Mouse (Mus musculus) retina, adult 2 months (tissue): ENCODE measurements around the gene Kcnj9.
A peak's percentile ranks its signal among the peaks of the same experiment; 100 is the strongest.

Experiments used
- DNase-seq: peaks from one replicate; pipeline ENCODE4 v3.0.0-alpha.2; 2012; ENCODE audit warnings: low read depth, low spot score

Gene Kcnj9

GRCm38 (mm10) chr1:172333512-172333911 is 4.4 kb upstream of the Kcnj9 start:
- no peak for DNase-seq

GRCm38 (mm10) chr1:172332925-172333324 is 3.8 kb upstream of the Kcnj9 start:
- DNase-seq = no peak

DNA sequence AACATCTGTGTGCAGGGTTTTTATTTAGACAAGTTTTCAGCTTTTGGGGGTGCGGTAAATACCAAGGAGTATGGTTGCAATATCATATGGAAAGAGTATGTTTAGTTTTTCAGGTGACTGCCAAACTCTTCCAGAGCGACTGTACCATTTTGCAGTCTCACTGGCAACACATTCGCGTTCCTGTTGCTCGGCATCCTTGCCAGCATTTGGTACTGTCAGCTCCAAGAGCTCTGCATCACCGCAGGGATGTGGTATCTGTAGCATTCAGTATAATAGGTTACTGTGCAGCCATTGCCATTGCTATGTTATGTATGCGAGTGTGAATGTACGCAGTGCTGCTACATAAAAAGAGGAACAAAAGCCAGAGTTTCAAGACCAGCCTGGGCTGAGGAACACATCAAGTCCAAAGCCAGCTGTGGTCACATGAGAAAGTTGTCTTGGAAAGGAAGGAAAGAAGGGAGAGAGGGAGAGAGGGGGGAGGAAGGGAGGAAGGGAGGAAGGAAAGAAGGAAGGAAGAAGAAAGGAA is 2.4 kb upstream of the Kcnj9 start:
- no peak for DNase-seq

GRCm38 (mm10) chr1:172329616-172330015 is 498 bp upstream of the Kcnj9 start:
- DNase-seq = no peak

- DNase-seq = no peak
These were observed 657 bp downstream of the Kcnj9 start for GRCm38 (mm10) chr1:172328461-172328860.

- no peak for DNase-seq
These were observed 1.1 kb downstream of the Kcnj9 start for GRCm38 (mm10) chr1:172328041-172328440.

DNA sequence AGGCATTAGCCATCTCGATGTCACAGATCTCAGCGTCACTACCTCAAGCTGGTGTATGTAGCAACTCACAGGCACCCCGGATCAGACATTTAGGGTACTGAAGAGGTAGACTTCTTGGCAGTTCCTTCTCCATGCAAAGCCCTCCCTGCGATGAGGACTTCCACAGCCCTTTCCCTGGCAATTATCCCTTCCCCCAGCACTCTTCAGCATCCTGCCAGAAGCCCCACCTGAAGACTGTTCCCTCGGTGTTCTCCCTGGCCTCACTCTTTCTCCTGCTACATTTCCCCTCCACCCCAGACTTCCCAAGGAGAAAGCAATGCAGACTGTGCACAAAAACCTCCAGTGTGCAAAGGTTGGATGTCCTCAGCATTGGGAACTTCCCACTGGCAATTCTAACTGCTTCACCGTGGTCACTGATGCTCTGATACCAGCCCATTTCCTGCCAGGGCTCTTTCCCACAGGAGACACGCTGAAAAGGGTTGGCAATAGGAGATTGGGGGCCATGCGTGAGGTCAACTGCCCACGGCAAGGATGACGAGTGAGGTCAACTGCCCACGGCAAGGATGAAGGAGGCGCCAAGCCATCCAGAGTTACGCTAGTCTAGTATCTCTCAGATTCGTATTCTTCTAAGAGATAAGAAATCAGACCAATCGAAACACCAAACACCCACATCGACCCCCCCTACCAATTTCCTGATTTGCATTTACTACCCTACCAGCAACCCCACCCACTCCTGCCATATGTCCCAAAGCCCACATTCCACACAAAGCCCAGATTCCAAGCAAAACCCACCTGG is 1.7 kb downstream of the Kcnj9 start:
- no peak for DNase-seq

- DNase-seq = no peak
These were observed 2.4 kb downstream of the Kcnj9 start for GRCm38 (mm10) chr1:172326684-172327083.

DNA sequence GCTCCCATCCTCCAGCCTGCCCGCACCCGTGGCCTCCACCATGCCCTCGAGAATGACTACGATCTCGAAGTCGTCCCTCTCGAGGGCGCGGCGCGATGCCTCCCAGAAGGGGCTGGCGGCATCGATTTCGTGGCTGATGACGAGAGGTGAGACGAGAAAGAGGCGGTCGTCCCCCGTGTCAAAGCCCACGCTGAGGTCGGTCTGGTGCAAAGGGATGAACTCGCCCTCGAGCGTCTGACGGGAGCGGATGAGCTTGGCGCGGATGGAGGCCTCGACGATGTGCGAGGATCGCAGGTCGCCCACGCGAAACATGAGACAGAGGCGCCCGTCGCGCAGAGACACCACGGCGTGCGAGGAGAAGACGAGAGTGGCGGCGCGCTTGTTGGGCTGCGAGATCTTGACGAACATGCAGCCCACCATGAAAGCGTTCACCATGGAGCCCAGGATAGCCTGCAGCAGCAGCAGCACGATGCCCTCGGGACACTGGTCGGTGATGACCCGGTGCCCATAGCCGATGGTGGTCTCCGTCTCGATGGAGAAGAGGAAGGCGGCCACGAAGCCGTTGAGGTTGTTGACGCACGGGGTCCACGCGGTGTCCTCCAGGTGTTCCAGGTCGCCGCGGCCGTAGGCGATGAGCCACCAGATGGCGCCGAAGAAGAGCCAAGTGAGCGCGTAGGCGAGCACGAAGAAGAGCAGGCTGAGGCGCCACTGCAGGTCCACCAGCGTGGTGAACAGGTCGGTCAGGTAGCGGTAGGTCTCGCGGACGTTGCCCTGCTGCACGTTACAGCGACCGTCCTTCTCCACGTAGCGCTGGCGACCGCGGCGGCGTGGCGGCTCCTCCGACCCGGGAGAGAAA is 3.2 kb downstream of the Kcnj9 start:
- no peak for DNase-seq

- DNase-seq = peak; percentile 63
These were observed 4.4 kb downstream of the Kcnj9 start for GRCm38 (mm10) chr1:172324725-172325124.

GRCm38 (mm10) chr1:172323801-172324359 is 5.2 kb downstream of the Kcnj9 start:
- no peak for DNase-seq

DNA sequence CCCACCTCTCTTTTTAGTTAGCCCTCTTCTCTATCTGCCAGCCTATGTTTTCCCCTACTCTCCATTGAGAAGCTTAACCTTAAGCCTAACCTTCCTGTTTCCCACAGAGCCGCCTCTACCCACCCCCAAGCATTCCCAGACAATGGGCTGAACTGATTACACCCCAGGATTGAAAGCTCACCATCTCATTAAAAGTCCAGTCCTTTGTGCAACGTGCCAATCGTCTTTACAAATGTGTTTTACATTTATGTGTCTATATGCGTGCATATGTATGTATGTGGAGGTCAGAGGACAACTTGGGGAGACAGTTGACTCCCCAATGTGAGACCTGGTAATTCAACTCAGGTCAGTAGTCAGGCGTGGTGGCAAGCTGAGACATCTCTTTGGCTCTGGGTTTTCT is 5.8 kb downstream of the Kcnj9 start:
- DNase-seq = no peak

- DNase-seq = no peak
These were observed 6.4 kb downstream of the Kcnj9 start for GRCm38 (mm10) chr1:172322725-172323124.

- no peak for DNase-seq
These were observed 9.2 kb downstream of the Kcnj9 start for GRCm38 (mm10) chr1:172319921-172320411.

DNA sequence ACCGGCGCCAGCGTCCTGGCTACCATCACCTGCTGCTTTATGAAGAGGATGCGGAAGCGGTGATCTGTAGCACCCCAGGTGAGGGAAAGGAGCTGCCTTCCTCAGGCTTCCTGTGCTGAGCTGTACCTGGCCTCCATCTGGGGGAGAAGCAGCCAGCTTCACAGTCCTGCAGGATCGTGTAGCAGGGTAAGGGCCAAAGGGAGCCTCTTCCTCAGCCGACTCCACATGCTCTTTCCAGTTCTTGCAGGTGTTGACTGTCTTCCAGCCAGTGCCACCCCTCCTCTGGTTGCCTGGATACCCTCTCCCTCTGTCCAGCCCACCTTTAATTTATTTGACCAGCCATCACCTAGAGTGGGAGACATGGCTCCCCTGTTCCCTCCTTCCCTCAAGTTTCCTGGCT is 9.8 kb downstream of the Kcnj9 start:
- no peak for DNase-seq

- DNase-seq = no peak
These were observed 10.6 kb downstream of the Kcnj9 start for GRCm38 (mm10) chr1:172318424-172319035.

DNA sequence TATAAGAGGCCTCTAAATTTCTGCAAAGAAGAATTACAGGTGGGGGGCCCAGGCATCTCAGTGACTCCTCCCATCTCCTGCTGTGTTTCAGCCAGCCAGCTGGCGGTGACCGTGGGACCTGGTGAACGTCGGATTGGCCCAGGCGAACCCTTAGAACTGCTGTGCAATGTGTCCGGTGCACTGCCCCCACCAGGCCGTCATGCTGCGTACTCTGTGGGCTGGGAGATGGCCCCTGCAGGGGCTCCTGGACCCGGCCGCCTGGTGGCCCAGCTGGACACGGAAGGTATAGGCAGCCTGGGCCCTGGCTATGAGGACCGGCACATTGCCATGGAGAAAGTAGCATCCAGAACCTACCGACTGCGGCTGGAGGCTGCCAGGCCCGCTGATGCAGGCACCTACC is 11.2 kb downstream of the Kcnj9 start:
- DNase-seq = no peak

GRCm38 (mm10) chr1:172317431-172317830 is 11.7 kb downstream of the Kcnj9 start:
- no peak for DNase-seq

DNA sequence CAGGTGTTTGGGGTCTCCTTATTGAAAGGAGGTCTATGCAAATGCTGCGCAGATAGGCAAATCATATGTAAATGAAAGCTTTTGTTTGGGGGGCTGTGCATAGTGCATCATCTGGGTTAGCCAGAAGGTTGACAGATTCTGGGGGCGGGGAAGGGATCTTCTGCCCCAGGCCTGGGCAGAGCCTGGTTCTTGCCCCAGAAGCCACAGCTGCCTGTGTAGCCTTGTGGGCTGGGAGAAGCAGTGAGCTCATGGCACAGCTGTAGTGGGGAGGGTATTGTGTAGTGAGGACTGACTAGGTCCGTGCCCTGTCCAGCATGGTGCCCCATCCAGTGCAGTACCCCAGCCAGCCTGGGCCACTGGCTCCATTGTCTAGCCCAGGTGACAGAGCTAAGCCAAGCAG is 14.2 kb downstream of the Kcnj9 start:
- no peak for DNase-seq

DNA sequence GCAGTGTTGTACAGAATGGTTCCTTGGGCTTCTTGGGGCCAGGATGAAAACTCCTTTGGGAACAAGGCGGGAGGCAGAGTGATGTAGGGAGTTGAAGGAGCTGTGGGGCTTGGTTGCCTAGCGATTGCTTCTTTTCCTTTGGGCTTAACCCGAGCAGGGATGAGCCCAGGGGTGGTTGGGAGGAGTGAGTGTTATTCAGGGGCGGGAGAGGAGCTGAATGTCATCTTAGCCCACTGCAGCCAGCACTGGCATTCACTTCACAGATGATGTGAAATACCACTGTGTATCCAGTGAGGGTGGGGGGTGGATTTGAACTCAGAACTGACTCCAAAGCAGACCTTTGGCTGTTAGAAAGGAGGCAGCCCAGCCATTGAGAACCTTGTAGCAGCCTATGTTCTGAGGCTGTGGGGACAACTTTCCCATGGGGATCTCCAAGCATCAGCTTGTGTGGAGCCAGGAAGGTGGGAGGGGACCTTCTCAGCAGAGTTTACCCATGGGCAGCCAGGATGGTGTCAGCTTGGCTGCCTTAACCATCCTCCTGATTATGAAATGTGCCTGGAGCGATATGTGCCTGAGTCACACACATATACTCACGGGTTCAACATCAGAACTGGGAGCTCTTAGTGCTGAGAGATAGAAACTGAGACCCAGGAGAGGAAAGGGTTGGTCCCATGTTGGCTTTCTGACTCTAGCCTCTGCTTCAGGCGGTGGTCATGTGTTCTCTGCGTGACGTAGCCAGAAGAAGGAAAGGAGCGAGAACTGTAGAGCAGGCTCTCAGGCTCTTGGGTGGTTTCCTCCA is 15.3 kb downstream of the Kcnj9 start:
- no peak for DNase-seq
